Mouse (Mus musculus): ENCODE results near the gene Tox2. TPM values are rescaled to one million over a fixed set of nuclear protein-coding genes. Genes with fewer than 3 reads are reported as not detected.

Gene Tox2
- polyA plus RNA-seq, 1 experiment from 2014 or later = 2.9 TPM

GRCm38 (mm10) chr2:163256765-163257164 is 53.8 kb downstream of the Tox2 start:
- no peak overlapping the region for H3K27ac ChIP-seq (ENCODE audit: low read depth, low read length)
- no peak overlapping the region for H3K9ac ChIP-seq (ENCODE audit: low read depth, low read length)
- 62% methylated on average over 1 of the region's 1 CpGs for WGBS
- no peak for ATAC-seq (ENCODE audit: low FRiP score, low TSS enrichment)
- H3K9me3 ChIP-seq (ENCODE audit: control insufficient read depth, low read length) = no peaks in the 10 kb centered on the region
- H3K4me3 ChIP-seq (ENCODE audit: low read length) = no peak overlapping the region
- H3K4me2 ChIP-seq (replicated peaks; ENCODE audit: low read depth, low read length) = no peak overlapping the region
- H3K27me3 ChIP-seq (ENCODE audit: control insufficient read depth, insufficient read depth, low read length) = no peaks in the 10 kb centered on the region
- no peaks in the 10 kb centered on the region for H3K36me3 ChIP-seq (ENCODE audit: control insufficient read depth, insufficient read depth, low read length)
- peaks cover 2% of the 10 kb centered on the region; the same call in 1 of the 2 replicates for H3K4me1 ChIP-seq (ENCODE audit: control insufficient read depth, insufficient read depth, low read length)

GRCm38 (mm10) chr2:163261362-163262054 is 58.6 kb downstream of the Tox2 start:
- H3K4me3 ChIP-seq (ENCODE audit: low read length) = no peak overlapping the region
- no peak for ATAC-seq (ENCODE audit: low FRiP score, low TSS enrichment)
- H3K27ac ChIP-seq (ENCODE audit: low read depth, low read length) = no peak overlapping the region
- WGBS = 54% methylated on average over 6 of the region's 6 CpGs
- H3K27me3 ChIP-seq (ENCODE audit: control insufficient read depth, insufficient read depth, low read length) = no peaks in the 10 kb centered on the region; the same call in 1 of the 2 replicates
- no peaks in the 10 kb centered on the region for H3K4me1 ChIP-seq (ENCODE audit: control insufficient read depth, insufficient read depth, low read length)
- no peak overlapping the region for H3K4me2 ChIP-seq (replicated peaks; ENCODE audit: low read depth, low read length)
- H3K36me3 ChIP-seq (ENCODE audit: control insufficient read depth, insufficient read depth, low read length) = no peaks in the 10 kb centered on the region
- H3K9me3 ChIP-seq (ENCODE audit: control insufficient read depth, low read length) = no peaks in the 10 kb centered on the region
- H3K9ac ChIP-seq (ENCODE audit: low read depth, low read length) = no peak overlapping the region

- Histone ChIP-seq H3K9me3 (ENCODE audit: control insufficient read depth, low read length) (no peaks in the 10 kb centered on the region), H3K4me2 (replicated peaks; ENCODE audit: low read depth, low read length) (no peak overlapping the region), H3K9ac (ENCODE audit: low read depth, low read length) (no peak overlapping the region), H3K27me3 (ENCODE audit: control insufficient read depth, insufficient read depth, low read length) (no peaks in the 10 kb centered on the region; the same call in 1 of the 2 replicates), H3K27ac (ENCODE audit: low read depth, low read length) (no peak overlapping the region), H3K4me3 (ENCODE audit: low read length) (no peak overlapping the region), H3K36me3 (ENCODE audit: control insufficient read depth, insufficient read depth, low read length) (no peaks in the 10 kb centered on the region), H3K4me1 (ENCODE audit: control insufficient read depth, insufficient read depth, low read length) (no peaks in the 10 kb centered on the region)
- ATAC-seq (ENCODE audit: low FRiP score, low TSS enrichment) = no peak
- 90% methylated on average over 4 of the region's 4 CpGs for WGBS
Observed at GRCm38 (mm10) chr2:163262055-163262420, 59.1 kb downstream of the Tox2 start.

GRCm38 (mm10) chr2:163267097-163267496 is 64.2 kb downstream of the Tox2 start:
- no peaks in the 10 kb centered on the region for H3K4me1 ChIP-seq (ENCODE audit: control insufficient read depth, insufficient read depth, low read length)
- no peak for ATAC-seq (ENCODE audit: low FRiP score, low TSS enrichment)
- H3K9me3 ChIP-seq (ENCODE audit: control insufficient read depth, low read length) = no peaks in the 10 kb centered on the region
- H3K27ac ChIP-seq (ENCODE audit: low read depth, low read length) = no peak overlapping the region
- no peak overlapping the region for H3K4me2 ChIP-seq (replicated peaks; ENCODE audit: low read depth, low read length)
- H3K9ac ChIP-seq (ENCODE audit: low read depth, low read length) = no peak overlapping the region
- no peak overlapping the region for H3K4me3 ChIP-seq (ENCODE audit: low read length)
- no peaks in the 10 kb centered on the region for H3K36me3 ChIP-seq (ENCODE audit: control insufficient read depth, insufficient read depth, low read length)
- H3K27me3 ChIP-seq (ENCODE audit: control insufficient read depth, insufficient read depth, low read length) = no peaks in the 10 kb centered on the region; the same call in 1 of the 2 replicates

- WGBS = 73% methylated on average over 8 of the region's 8 CpGs
- no peaks in the 10 kb centered on the region for H3K36me3 ChIP-seq (ENCODE audit: control insufficient read depth, insufficient read depth, low read length)
- peaks cover 9% of the 10 kb centered on the region; the same call in 1 of the 2 replicates for H3K27me3 ChIP-seq (ENCODE audit: control insufficient read depth, insufficient read depth, low read length)
Observed at GRCm38 (mm10) chr2:163271581-163272492, 68.9 kb downstream of the Tox2 start.

GRCm38 (mm10) chr2:163273815-163274214 is 70.9 kb downstream of the Tox2 start:
- no peaks in the 10 kb centered on the region for H3K9me3 ChIP-seq (ENCODE audit: control insufficient read depth, low read length)
- no peak overlapping the region for H3K27ac ChIP-seq (ENCODE audit: low read depth, low read length)
- H3K27me3 ChIP-seq (ENCODE audit: control insufficient read depth, insufficient read depth, low read length) = peaks cover 16% of the 10 kb centered on the region
- H3K4me2 ChIP-seq (replicated peaks; ENCODE audit: low read depth, low read length) = no peak overlapping the region
- H3K4me1 ChIP-seq (ENCODE audit: control insufficient read depth, insufficient read depth, low read length) = no peaks in the 10 kb centered on the region
- H3K9ac ChIP-seq (ENCODE audit: low read depth, low read length) = no peak overlapping the region
- WGBS = 76% methylated on average over 8 of the region's 8 CpGs
- H3K4me3 ChIP-seq (ENCODE audit: low read length) = no peak overlapping the region
- ATAC-seq (ENCODE audit: low FRiP score, low TSS enrichment) = no peak
- H3K36me3 ChIP-seq (ENCODE audit: control insufficient read depth, insufficient read depth, low read length) = no peaks in the 10 kb centered on the region

More at GRCm38 (mm10) chr2:163271581-163272492, 68.9 kb downstream of the Tox2 start:
- Histone ChIP-seq H3K4me1 (ENCODE audit: control insufficient read depth, insufficient read depth, low read length) (no peaks in the 10 kb centered on the region), H3K4me2 (replicated peaks; ENCODE audit: low read depth, low read length) (no peak overlapping the region), H3K9me3 (ENCODE audit: control insufficient read depth, low read length) (no peaks in the 10 kb centered on the region), H3K4me3 (ENCODE audit: low read length) (no peak overlapping the region), H3K9ac (ENCODE audit: low read depth, low read length) (no peak overlapping the region), H3K27ac (ENCODE audit: low read depth, low read length) (no peak overlapping the region)
- no peak for ATAC-seq (ENCODE audit: low FRiP score, low TSS enrichment)

- H3K36me3 ChIP-seq (ENCODE audit: control insufficient read depth, insufficient read depth, low read length) = no peaks in the 10 kb centered on the region
- no peak overlapping the region for H3K4me2 ChIP-seq (replicated peaks; ENCODE audit: low read depth, low read length)
- ATAC-seq (ENCODE audit: low FRiP score, low TSS enrichment) = no peak
- H3K9me3 ChIP-seq (ENCODE audit: control insufficient read depth, low read length) = no peaks in the 10 kb centered on the region
- H3K27ac ChIP-seq (ENCODE audit: low read depth, low read length) = no peak overlapping the region
- no peak overlapping the region for H3K9ac ChIP-seq (ENCODE audit: low read depth, low read length)
- H3K4me1 ChIP-seq (ENCODE audit: control insufficient read depth, insufficient read depth, low read length) = no peaks in the 10 kb centered on the region
- H3K27me3 ChIP-seq (ENCODE audit: control insufficient read depth, insufficient read depth, low read length) = peaks cover 30% of the 10 kb centered on the region
- WGBS = 88% methylated on average over 14 of the region's 14 CpGs
- H3K4me3 ChIP-seq (ENCODE audit: low read length) = no peak overlapping the region
Observed at GRCm38 (mm10) chr2:163275986-163276385, 73.1 kb downstream of the Tox2 start.

GRCm38 (mm10) chr2:163277979-163278378 is 75.1 kb downstream of the Tox2 start:
- no peak for ATAC-seq (ENCODE audit: low FRiP score, low TSS enrichment)
- H3K27ac ChIP-seq (ENCODE audit: low read depth, low read length) = no peak overlapping the region
- WGBS = 39% methylated on average over 9 of the region's 9 CpGs
- H3K27me3 ChIP-seq (ENCODE audit: control insufficient read depth, insufficient read depth, low read length) = peaks cover 43% of the 10 kb centered on the region
- no peak overlapping the region for H3K4me2 ChIP-seq (replicated peaks; ENCODE audit: low read depth, low read length)
- no peak overlapping the region for H3K9ac ChIP-seq (ENCODE audit: low read depth, low read length)
- H3K4me3 ChIP-seq (ENCODE audit: low read length) = no peak overlapping the region
- H3K9me3 ChIP-seq (ENCODE audit: control insufficient read depth, low read length) = no peaks in the 10 kb centered on the region
- H3K36me3 ChIP-seq (ENCODE audit: control insufficient read depth, insufficient read depth, low read length) = no peaks in the 10 kb centered on the region
- no peaks in the 10 kb centered on the region for H3K4me1 ChIP-seq (ENCODE audit: control insufficient read depth, insufficient read depth, low read length)
